Mouse (Mus musculus) limb, embryonic 10.5 days (tissue): Measurements from ENCODE around the gene Fgf7. TPM values are rescaled to one million over a fixed set of nuclear protein-coding genes. Genes with fewer than 3 reads are reported as not detected.
A peak's percentile ranks its signal among the peaks of the same experiment; 100 is the strongest.

Experiments used
- DNase-seq: peaks from one replicate; pipeline ENCODE4 v3.0.0-alpha.2; 2017; ENCODE audit warnings: low spot score
- H3K27ac ChIP-seq: fragments of 300-500 bp; sonication (generic); 2 replicates; pipeline ENCODE4 v1.5.1; 2016; ENCODE audit warnings: mild to moderate bottlenecking
- H3K27me3 ChIP-seq: fragments of 300-500 bp; sonication (generic); 2 replicates; pipeline ENCODE4 v1.6.1; 2016; ENCODE audit warnings: low read depth, mild to moderate bottlenecking; ENCODE audit not compliant: poor library complexity, severe bottlenecking
- H3K36me3 ChIP-seq: fragments of 300-500 bp; sonication (generic); 2 replicates; pipeline ENCODE4 v1.6.1; 2016; ENCODE audit warnings: mild to moderate bottlenecking, moderate library complexity
- H3K4me1 ChIP-seq: fragments of 300-500 bp; sonication (generic); 2 replicates; pipeline ENCODE4 v1.6.1; 2016
- H3K4me3 ChIP-seq: fragments of 300-500 bp; sonication (generic); 2 replicates; pipeline ENCODE4 v1.5.1; 2016; ENCODE audit warnings: mild to moderate bottlenecking, moderate library complexity
- H3K9me3 ChIP-seq: fragments of 300-500 bp; sonication (generic); replicated peaks from 2 replicates; pipeline ENCODE4 v1.6.1; 2016; ENCODE audit warnings: mild to moderate bottlenecking
- WGBS: fragments of 180-500 bp; shearing (Covaris S2); methylation state at CpG from one replicate; pipeline ENCODE4 v1.1.7; 2016; 5-methylcytosine and 5-hydroxymethylcytosine counted together
- polyA plus RNA-seq: library from polyadenylated mRNA; unstranded; fragments of >200 nt; fragmentation: Nextera tagmentation; extraction: Ambion mirVana; gene quantifications from 2 replicates; pipeline ENCODE4 v1.2.1, GENCODE M21; 2016

The Fgf7 gene
- polyA plus RNA-seq: 0.51 TPM in 1 of 2 replicates, not detected in the other

- no peaks in the 10 kb centered on the region for H3K27me3 ChIP-seq
- no peaks in the 10 kb centered on the region for H3K36me3 ChIP-seq
- no peak within 1 kb of the TSS for H3K4me3 ChIP-seq
- H3K4me1 ChIP-seq: peaks cover 13% of the 10 kb centered on the region
- peak; percentile 33 for DNase-seq
- peak within 1 kb of the TSS; percentile 46; the same call in 1 of the 2 replicates for H3K27ac ChIP-seq
- 74% methylated on average over 15 of the region's 15 CpGs for WGBS
- H3K9me3 ChIP-seq: no peaks in the 10 kb centered on the region
These were observed at the start of gene Fgf7 for GRCm38 (mm10) chr2:126034379-126035005. Gene Fgf7, plus strand, starts transcription at chr2:126034658.

- WGBS: 82% methylated on average over 5 of the region's 5 CpGs
- DNase-seq: no peak
- H3K36me3 ChIP-seq: no peaks in the 10 kb centered on the region
- no peak overlapping the region for H3K4me3 ChIP-seq
- H3K9me3 ChIP-seq: no peaks in the 10 kb centered on the region
- H3K4me1 ChIP-seq: no peaks in the 10 kb centered on the region
- no peaks in the 10 kb centered on the region for H3K27me3 ChIP-seq
- H3K27ac ChIP-seq: no peak overlapping the region
These were observed 32.2 kb upstream of the Fgf7 start for GRCm38 (mm10) chr2:126002291-126002690.

- DNase-seq: peak; percentile 44
- Histone ChIP-seq H3K4me3 (no peak overlapping the region), H3K4me1 (no peaks in the 10 kb centered on the region), H3K27ac (no peak overlapping the region), H3K27me3 (no peaks in the 10 kb centered on the region), H3K9me3 (no peaks in the 10 kb centered on the region), H3K36me3 (no peaks in the 10 kb centered on the region)
- WGBS: 50% methylated on average over 3 of the region's 3 CpGs
These were observed 28.4 kb upstream of the Fgf7 start for GRCm38 (mm10) chr2:126006088-126006487.

- no peak overlapping the region for H3K4me3 ChIP-seq
- no peaks in the 10 kb centered on the region for H3K36me3 ChIP-seq
- H3K4me1 ChIP-seq: no peaks in the 10 kb centered on the region
- no peaks in the 10 kb centered on the region for H3K27me3 ChIP-seq
- H3K9me3 ChIP-seq: no peaks in the 10 kb centered on the region
- no peak overlapping the region for H3K27ac ChIP-seq
- no peak for DNase-seq
- 79% methylated on average over 2 of the region's 2 CpGs for WGBS
These were observed 27.7 kb upstream of the Fgf7 start for GRCm38 (mm10) chr2:126006742-126007141.

GRCm38 (mm10) chr2:126014989-126015710, 19.3 kb upstream of the Fgf7 start:
- H3K36me3 ChIP-seq: no peaks in the 10 kb centered on the region
- no peaks in the 10 kb centered on the region for H3K9me3 ChIP-seq
- 63% methylated on average over 12 of the region's 12 CpGs for WGBS
- DNase-seq: no peak
- no peak overlapping the region for H3K4me3 ChIP-seq
- peaks cover 17% of the 10 kb centered on the region for H3K4me1 ChIP-seq
- H3K27ac ChIP-seq: peak overlapping the region; percentile 34; the same call in 1 of the 2 replicates
- no peaks in the 10 kb centered on the region for H3K27me3 ChIP-seq

GRCm38 (mm10) chr2:126015763-126016473, 18.5 kb upstream of the Fgf7 start:
- H3K4me3 ChIP-seq: no peak overlapping the region
- H3K4me1 ChIP-seq: peaks cover 17% of the 10 kb centered on the region
- H3K27me3 ChIP-seq: no peaks in the 10 kb centered on the region
- H3K36me3 ChIP-seq: no peaks in the 10 kb centered on the region
- H3K9me3 ChIP-seq: no peaks in the 10 kb centered on the region
- H3K27ac ChIP-seq: 0 out of 2 replicates have a peak overlapping the region, but pooled peaks have one; percentile 25
- 24% methylated on average over 3 of the region's 3 CpGs for WGBS
- DNase-seq: no peak

GRCm38 (mm10) chr2:126031186-126031900, 3.1 kb upstream of the Fgf7 start:
- WGBS: 65% methylated on average over 8 of the region's 8 CpGs
- DNase-seq: no peak
- no peaks in the 10 kb centered on the region for H3K27me3 ChIP-seq
- H3K9me3 ChIP-seq: no peaks in the 10 kb centered on the region
- H3K36me3 ChIP-seq: no peaks in the 10 kb centered on the region
- no peak overlapping the region for H3K4me3 ChIP-seq
- H3K27ac ChIP-seq: no peak overlapping the region
- peaks cover 13% of the 10 kb centered on the region for H3K4me1 ChIP-seq

- Histone ChIP-seq H3K27ac (no peak overlapping the region), H3K4me3 (no peak overlapping the region), H3K36me3 (no peaks in the 10 kb centered on the region), H3K4me1 (peaks cover 13% of the 10 kb centered on the region), H3K9me3 (no peaks in the 10 kb centered on the region), H3K27me3 (no peaks in the 10 kb centered on the region)
- WGBS: 83% methylated on average over 8 of the region's 8 CpGs
- no peak for DNase-seq
These were observed 1.1 kb upstream of the Fgf7 start for GRCm38 (mm10) chr2:126033114-126033972.

- H3K4me3 ChIP-seq: no peak overlapping the region
- no peak overlapping the region for H3K27ac ChIP-seq
- DNase-seq: no peak
- H3K36me3 ChIP-seq: no peaks in the 10 kb centered on the region
- peaks cover 13% of the 10 kb centered on the region for H3K4me1 ChIP-seq
- no peaks in the 10 kb centered on the region for H3K27me3 ChIP-seq
- no peaks in the 10 kb centered on the region for H3K9me3 ChIP-seq
- 90% methylated on average over 15 of the region's 15 CpGs for WGBS
These were observed 734 bp downstream of the Fgf7 start for GRCm38 (mm10) chr2:126035013-126035770.

- Histone ChIP-seq H3K4me1 (peaks cover 13% of the 10 kb centered on the region), H3K36me3 (no peaks in the 10 kb centered on the region), H3K27ac (no peak overlapping the region), H3K9me3 (no peaks in the 10 kb centered on the region), H3K4me3 (no peak overlapping the region), H3K27me3 (no peaks in the 10 kb centered on the region)
- WGBS: 90% methylated on average over 4 of the region's 4 CpGs
- no peak for DNase-seq
These were observed 1.7 kb downstream of the Fgf7 start for GRCm38 (mm10) chr2:126036121-126036520.

- WGBS: 87% methylated on average over 7 of the region's 7 CpGs
- Histone ChIP-seq H3K27ac (no peak overlapping the region), H3K27me3 (no peaks in the 10 kb centered on the region), H3K36me3 (no peaks in the 10 kb centered on the region), H3K4me1 (peaks cover 13% of the 10 kb centered on the region), H3K9me3 (no peaks in the 10 kb centered on the region), H3K4me3 (no peak overlapping the region)
- no peak for DNase-seq
These were observed 4.0 kb downstream of the Fgf7 start for GRCm38 (mm10) chr2:126038221-126039000.
